Mouse (Mus musculus) lung, postnatal 0 days (tissue): ENCODE results near the gene Commd6. TPM values are rescaled to one million over a fixed set of nuclear protein-coding genes. Genes with fewer than 3 reads are reported as not detected.
A peak's percentile ranks its signal among the peaks of the same experiment; 100 is the strongest.

Experiments used
- ATAC-seq: fragments of 200-750 bp; cut with Nextera tagmentation; 2 replicates; pipeline ENCODE4 v1.8.0; 2017; ENCODE audit warnings: moderate library complexity
- DNase-seq: peaks from one replicate; pipeline ENCODE4 v3.0.0-alpha.2; 2016; ENCODE audit warnings: low spot score
- H3K27ac ChIP-seq: fragments of 300-500 bp; sonication (generic); 2 replicates; pipeline ENCODE4 v1.5.1; 2014; ENCODE audit warnings: antibody characterized with exemption, mild to moderate bottlenecking, low read length, mixed read lengths
- H3K27me3 ChIP-seq: fragments of 300-500 bp; sonication (generic); replicated peaks from 2 replicates; pipeline ENCODE4 v1.6.1; 2014; ENCODE audit warnings: low read length, mixed read lengths; ENCODE audit not compliant: insufficient read depth
- H3K36me3 ChIP-seq: fragments of 300-500 bp; sonication (generic); 2 replicates; pipeline ENCODE4 v1.6.1; 2014; ENCODE audit warnings: low read length, mixed read lengths; ENCODE audit not compliant: insufficient read depth
- H3K4me1 ChIP-seq: fragments of 300-500 bp; sonication (generic); 2 replicates; pipeline ENCODE4 v1.6.1; 2014; ENCODE audit warnings: antibody characterized with exemption, low read depth, low read length, mixed read lengths; ENCODE audit not compliant: insufficient read depth
- H3K4me2 ChIP-seq: fragments of 300-500 bp; sonication (generic); replicated peaks from 2 replicates; pipeline ENCODE4 v1.6.1; 2014; ENCODE audit warnings: low read depth, mild to moderate bottlenecking, low read length, moderate library complexity, mixed read lengths
- H3K4me3 ChIP-seq: fragments of 300-500 bp; sonication (generic); 2 replicates; pipeline ENCODE4 v1.5.1; 2014; ENCODE audit warnings: low read depth, low read length
- H3K9ac ChIP-seq: fragments of 300-500 bp; sonication (generic); replicated peaks from 2 replicates; pipeline ENCODE4 v1.6.1; 2014; ENCODE audit warnings: low read depth, mild to moderate bottlenecking
- H3K9me3 ChIP-seq: fragments of 300-500 bp; sonication (generic); 2 replicates; pipeline ENCODE4 v1.6.1; 2016; ENCODE audit warnings: low read length, mixed read lengths
- CTCF ChIP-seq: IDR thresholded peaks from 2 replicates; pipeline ENCODE4 v1.5.1; 2016; ENCODE audit warnings: antibody characterized with exemption, mild to moderate bottlenecking
- EP300 ChIP-seq: IDR thresholded peaks from 2 replicates; pipeline ENCODE4 v1.6.1; 2016; ENCODE audit warnings: antibody characterized with exemption, mild to moderate bottlenecking, control low read depth
- WGBS: fragments of 180-500 bp; shearing (Covaris S2); extraction: QIAGEN DNeasy Blood & Tissue Kit; methylation state at CpG from one replicate; pipeline ENCODE4 v1.1.7; 2014; 5-methylcytosine and 5-hydroxymethylcytosine counted together
- polyA plus RNA-seq: library from polyadenylated mRNA; unstranded; fragments of >200 nt; fragmentation: Nextera tagmentation; extraction: Ambion mirVana; gene quantifications from 2 replicates; pipeline ENCODE4 v1.2.1, GENCODE M21; 2015

Commd6 gene
- polyA plus RNA-seq, 1 experiment from 2014 or later = 86.3 TPM

DNA sequence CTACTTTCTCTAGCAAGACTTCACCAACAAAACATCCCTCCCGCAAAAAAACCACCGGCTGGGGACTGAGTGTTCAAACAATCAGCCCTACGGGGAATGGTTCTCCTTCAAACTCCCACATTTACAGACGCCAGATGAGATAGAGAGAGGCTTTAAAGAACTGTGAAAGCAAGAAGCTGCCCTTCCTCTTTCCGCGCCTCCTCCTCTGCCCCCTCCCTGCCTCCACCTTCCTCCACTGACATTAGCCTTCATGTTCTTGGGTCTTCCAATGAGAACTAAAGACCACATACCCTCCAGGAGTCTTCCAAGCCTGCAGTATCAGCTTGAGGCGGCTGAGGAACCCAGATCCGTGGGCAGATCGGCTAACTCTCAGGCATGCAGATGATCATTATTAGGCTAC is 24.3 kb downstream of the Commd6 start:
- H3K9ac ChIP-seq = no peak overlapping the region
- TF ChIP-seq CTCF (no peak), EP300 (no peak)
- no peak for ATAC-seq
- H3K4me1 ChIP-seq = no peaks in the 10 kb centered on the region
- H3K36me3 ChIP-seq = no peaks in the 10 kb centered on the region
- DNase-seq = no peak
- no peak overlapping the region for H3K4me3 ChIP-seq
- WGBS = 61% methylated on average over 9 of the region's 9 CpGs
- no peaks in the 10 kb centered on the region for H3K27me3 ChIP-seq
- no peak overlapping the region for H3K4me2 ChIP-seq
- no peak overlapping the region for H3K27ac ChIP-seq
- no peaks in the 10 kb centered on the region for H3K9me3 ChIP-seq

DNA sequence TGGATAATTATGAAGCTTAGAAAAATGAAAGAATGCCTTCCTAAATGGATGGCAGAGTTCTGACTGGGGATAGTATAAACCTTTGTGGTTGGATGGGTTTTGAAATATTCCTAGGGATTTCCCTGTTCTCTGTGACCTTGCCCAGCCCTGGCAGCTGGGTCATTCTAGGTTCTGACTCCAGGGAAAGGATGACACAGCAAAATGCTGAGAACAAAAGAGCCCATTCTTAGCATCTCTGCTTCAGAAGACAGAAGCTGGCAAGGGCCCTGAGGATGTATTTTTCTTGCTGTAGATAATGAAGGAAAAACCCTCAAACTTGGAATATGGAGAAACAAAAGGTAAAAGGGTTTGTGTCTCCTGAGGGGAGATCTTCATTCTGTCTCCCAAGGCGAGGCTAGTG is 27.3 kb downstream of the Commd6 start:
- TF ChIP-seq EP300 = no peak
- TF ChIP-seq CTCF = no peak
- H3K9ac ChIP-seq = no peak overlapping the region
- DNase-seq (no peak), ATAC-seq (no peak)
- H3K27ac ChIP-seq = no peak overlapping the region
- no peaks in the 10 kb centered on the region for H3K36me3 ChIP-seq
- WGBS = 70% methylated on average over 1 of the region's 1 CpGs
- H3K4me3 ChIP-seq = no peak overlapping the region
- H3K27me3 ChIP-seq = no peaks in the 10 kb centered on the region
- H3K4me2 ChIP-seq = no peak overlapping the region
- H3K4me1 ChIP-seq = no peaks in the 10 kb centered on the region
- no peaks in the 10 kb centered on the region for H3K9me3 ChIP-seq

DNA sequence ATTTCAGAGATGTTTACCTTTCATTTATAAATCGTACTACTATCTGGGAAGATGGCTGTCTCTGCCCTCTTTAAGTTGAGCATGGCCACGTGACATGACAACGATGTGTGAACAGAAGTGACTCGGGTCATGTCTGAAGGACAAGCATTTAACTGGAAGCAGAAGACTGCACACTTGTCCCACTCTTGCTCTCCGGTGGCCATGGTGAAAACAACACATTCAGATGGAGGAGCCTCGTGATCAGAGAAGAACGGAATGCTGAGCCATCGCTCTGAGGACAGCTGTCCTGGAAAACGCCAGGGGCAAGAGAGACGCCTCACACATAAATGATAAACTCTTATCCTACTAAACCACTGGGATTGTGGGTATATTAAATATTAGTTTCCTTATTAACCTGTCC is 29.8 kb downstream of the Commd6 start:
- DNase-seq = no peak
- Histone ChIP-seq H3K27ac (no peak overlapping the region), H3K36me3 (no peaks in the 10 kb centered on the region), H3K27me3 (no peaks in the 10 kb centered on the region), H3K4me2 (no peak overlapping the region), H3K4me3 (no peak overlapping the region), H3K9me3 (no peaks in the 10 kb centered on the region), H3K4me1 (no peaks in the 10 kb centered on the region), H3K9ac (no peak overlapping the region)
- TF ChIP-seq EP300 = no peak
- TF ChIP-seq CTCF = no peak
- 61% methylated on average over 10 of the region's 10 CpGs for WGBS
- no peak for ATAC-seq

DNA sequence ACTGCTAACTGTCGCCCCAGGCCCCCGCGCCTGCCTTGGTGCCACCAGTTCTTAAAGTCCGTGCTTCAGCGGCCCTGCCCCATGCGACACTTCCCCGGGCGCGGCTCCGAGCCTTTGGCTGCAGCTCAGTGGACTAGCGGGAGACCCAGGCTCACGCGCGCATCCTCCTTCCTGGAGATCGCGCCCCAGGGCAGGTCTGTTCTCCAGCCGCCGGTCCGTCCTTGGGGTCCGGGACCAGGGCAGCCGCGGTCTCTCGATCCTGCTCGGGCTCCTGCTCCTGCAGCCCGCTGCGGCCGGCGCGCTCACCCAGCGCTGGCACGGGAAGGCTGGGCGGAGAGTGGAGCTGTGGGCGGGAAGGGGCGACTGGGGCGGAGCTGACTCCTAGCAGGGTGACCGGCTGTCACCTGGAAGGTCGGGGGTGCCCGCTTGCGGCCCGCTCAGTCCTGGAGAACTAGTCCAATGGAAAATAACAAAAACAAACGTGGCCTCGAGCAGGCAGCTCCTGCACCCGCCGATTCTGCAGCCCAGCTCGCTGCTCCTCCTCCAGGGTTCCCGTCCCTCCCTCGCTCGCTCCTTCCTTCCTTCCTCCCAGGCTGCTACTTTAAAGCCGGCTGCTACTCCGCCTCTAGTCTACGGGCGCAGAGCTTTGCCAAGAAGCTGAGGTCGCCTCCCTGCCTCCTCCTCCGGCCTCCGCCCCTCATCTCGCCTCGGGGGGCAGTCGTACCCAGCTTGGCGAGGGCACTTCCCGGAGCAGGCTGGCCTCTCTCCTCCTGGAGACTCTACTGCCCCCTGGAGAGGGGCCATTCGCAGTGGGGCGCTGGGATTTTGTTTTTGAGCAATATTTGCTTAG is 31.7 kb downstream of the Commd6 start, which contains the start of gene Tbc1d4:
Gene Tbc1d4 (minus strand): TSS at position 673 of the 850 bp plus-strand sequence.
- no peaks in the 10 kb centered on the region for H3K27me3 ChIP-seq
- ATAC-seq (peak; percentile 96), DNase-seq (peak; percentile 94)
- TF ChIP-seq EP300 = no peak
- peak; percentile 93 for TF ChIP-seq CTCF
- WGBS = under 1% methylated on average over 52 of the region's 62 CpGs
- H3K36me3 ChIP-seq = no peaks in the 10 kb centered on the region
- H3K4me2 ChIP-seq = peak within 1 kb of the TSS; percentile 99
- peak within 1 kb of the TSS; percentile 77 for H3K4me3 ChIP-seq
- H3K4me1 ChIP-seq = no peaks in the 10 kb centered on the region
- no peaks in the 10 kb centered on the region for H3K9me3 ChIP-seq
- H3K27ac ChIP-seq = peak within 1 kb of the TSS; percentile 51; the same call in 1 of the 2 replicates
- H3K9ac ChIP-seq = peak within 1 kb of the TSS; percentile 52

DNA sequence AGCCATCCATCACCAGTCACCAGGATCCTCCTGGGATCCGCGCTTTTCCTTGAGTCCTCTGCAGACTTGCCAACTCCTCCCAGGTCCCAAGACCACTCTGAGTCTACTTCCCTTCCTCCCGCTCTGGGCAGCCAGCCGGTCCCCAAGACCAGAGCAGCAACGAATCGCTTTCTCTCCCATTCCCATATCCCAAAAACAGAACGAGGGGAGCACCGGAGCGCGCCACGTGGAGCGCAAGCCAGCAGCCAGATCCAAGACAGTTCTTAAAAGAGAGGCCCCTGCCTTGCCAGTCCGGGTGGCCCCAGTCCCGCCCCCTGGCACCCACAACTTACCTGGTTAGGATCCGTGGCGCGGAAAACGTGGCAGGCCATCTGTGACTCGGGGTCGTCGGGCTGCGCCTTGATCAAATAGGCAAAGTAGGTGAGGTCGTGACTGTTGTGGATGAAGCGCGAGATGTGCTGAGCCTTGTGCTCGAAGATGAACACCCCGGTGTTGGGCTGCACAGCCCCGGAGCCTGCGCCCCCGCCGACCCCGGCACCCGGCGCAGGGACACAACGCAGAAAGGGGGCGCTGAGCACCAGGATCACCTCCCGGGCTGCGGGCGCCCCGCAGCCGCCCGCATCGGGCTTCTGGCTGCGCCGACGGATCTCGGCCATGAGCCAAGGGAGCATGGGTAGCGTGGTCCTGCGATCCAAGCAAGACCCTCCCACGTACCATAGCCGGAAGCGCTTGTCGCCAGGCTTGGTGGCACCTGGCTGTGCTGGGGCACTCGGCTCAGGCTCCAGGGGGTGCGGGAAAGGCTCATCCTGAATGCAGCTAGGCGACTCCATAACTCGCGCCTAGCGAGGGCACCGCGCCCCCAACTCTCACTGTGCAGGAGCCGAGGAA is 32.6 kb downstream of the Commd6 start:
- no peak overlapping the region for H3K27ac ChIP-seq
- peak; percentile 10 for DNase-seq
- no peaks in the 10 kb centered on the region for H3K9me3 ChIP-seq
- ATAC-seq = no peak; the same call in 1 of the 2 replicates
- peak overlapping the region; percentile 99 for H3K4me2 ChIP-seq
- TF ChIP-seq EP300 (no peak), CTCF (no peak; the same call in 1 of the 2 replicates)
- no peaks in the 10 kb centered on the region for H3K36me3 ChIP-seq
- no peaks in the 10 kb centered on the region for H3K27me3 ChIP-seq
- no peaks in the 10 kb centered on the region for H3K4me1 ChIP-seq
- peak overlapping the region; percentile 52 for H3K9ac ChIP-seq
- peak overlapping the region; percentile 77 for H3K4me3 ChIP-seq
- under 1% methylated on average over 53 of the region's 62 CpGs for WGBS

DNA sequence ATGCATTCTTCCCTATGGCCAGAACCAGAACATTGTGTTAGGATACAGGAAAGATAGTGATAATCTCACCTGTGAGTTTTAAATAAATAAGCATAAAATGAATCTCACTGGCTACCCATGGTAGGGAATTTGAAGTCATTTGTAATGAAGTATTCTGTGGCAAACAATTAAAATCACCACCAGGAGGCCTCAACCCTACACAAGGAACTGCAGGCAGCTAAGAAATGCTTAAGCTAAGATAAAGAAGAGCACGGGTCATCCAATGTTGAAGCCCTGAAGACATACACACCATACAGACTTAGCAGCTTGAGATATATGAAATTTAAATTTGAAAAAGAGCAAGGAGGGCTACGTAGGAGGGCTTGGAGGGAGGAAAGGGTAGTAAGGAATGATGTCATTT is 34.6 kb downstream of the Commd6 start:
- Histone ChIP-seq H3K27me3 (no peaks in the 10 kb centered on the region), H3K9me3 (no peaks in the 10 kb centered on the region), H3K4me2 (no peak overlapping the region), H3K27ac (no peak overlapping the region), H3K4me3 (no peak overlapping the region), H3K4me1 (no peaks in the 10 kb centered on the region), H3K9ac (no peak overlapping the region), H3K36me3 (no peaks in the 10 kb centered on the region)
- peak; percentile 49 for TF ChIP-seq CTCF
- TF ChIP-seq EP300 = no peak
- no peak for ATAC-seq
- DNase-seq = peak; percentile 23
- WGBS = 49% methylated on average over 2 of the region's 2 CpGs
